Mouse (Mus musculus) v-Abl transformed pro-B cells (cell line): Measurements from ENCODE around the gene Hist1h3a.

ENCODE experiments used
- in situ Hi-C, 2 experiments: fragments of 400-800 bp; cut with MboI; formaldehyde crosslinking; loops; one replicate each; pipeline ENCODE4 v1.15.1; 2025; ENCODE audit not compliant: unreplicated experiment in 2 of 2

The Hist1h3a gene

GRCm38 (mm10) chr13:23760240-23760971, 1.8 kb downstream of the Hist1h3a start:
- in situ Hi-C loops, result loop anchor here in 1 of 2 experiments (25.0 kb wide), 2 partner anchors 1723 to 1973 kb away; partner anchors contain the start of genes Hist1h1b, Hist1h2ag, Hist1h2ah and Hist1h2an

- in situ Hi-C loops, result loop anchor here in 1 of 2 experiments (25.0 kb wide), 2 partner anchors 1723 to 1973 kb away; partner anchors contain the start of genes Hist1h1b, Hist1h2ag, Hist1h2ah and Hist1h2an
These were observed 2.3 kb downstream of the Hist1h3a start for GRCm38 (mm10) chr13:23759916-23760239.

GRCm38 (mm10) chr13:23759251-23759771, 2.9 kb downstream of the Hist1h3a start:
- in situ Hi-C loops, result loop anchor here in 1 of 2 experiments (25.0 kb wide), 2 partner anchors 1722 to 1972 kb away; partner anchors contain the start of genes Hist1h1b, Hist1h2ag, Hist1h2ah and Hist1h2an

GRCm38 (mm10) chr13:23757921-23758320, 4.3 kb downstream of the Hist1h3a start:
- in situ Hi-C loops, result loop anchor here in 1 of 2 experiments (25.0 kb wide), 2 partner anchors 1721 to 1971 kb away; partner anchors contain the start of genes Hist1h1b, Hist1h2ag, Hist1h2ah and Hist1h2an

- in situ Hi-C loops, result loop anchor here in 1 of 2 experiments (25.0 kb wide), 2 partner anchors 1720 to 1970 kb away; partner anchors contain the start of genes Hist1h1b, Hist1h2ag, Hist1h2ah and Hist1h2an
These were observed 4.9 kb downstream of the Hist1h3a start for GRCm38 (mm10) chr13:23757211-23757773.

- in situ Hi-C loops, result loop anchor here in 1 of 2 experiments (25.0 kb wide), 2 partner anchors 1719 to 1969 kb away; partner anchors contain the start of genes Hist1h1b, Hist1h2ag, Hist1h2ah and Hist1h2an
These were observed 5.4 kb downstream of the Hist1h3a start, which contains the start of gene Hist1h4b for GRCm38 (mm10) chr13:23756790-23757189. Gene Hist1h4b (plus strand): TSS chr13:23757013.

GRCm38 (mm10) chr13:23755000-23755399, 7.2 kb downstream of the Hist1h3a start:
- in situ Hi-C loops, result loop anchor here in 1 of 2 experiments (25.0 kb wide), 2 partner anchors 1718 to 1968 kb away; partner anchors contain the start of genes Hist1h1b, Hist1h2ag, Hist1h2ah and Hist1h2an

GRCm38 (mm10) chr13:23753314-23754078, 8.7 kb downstream of the Hist1h3a start:
- in situ Hi-C loops, result loop anchor here in 1 of 2 experiments (25.0 kb wide), 2 partner anchors 1716 to 1966 kb away; partner anchors contain the start of genes Hist1h1b, Hist1h2ag, Hist1h2ah and Hist1h2an

- in situ Hi-C loops, result loop anchor here in 1 of 2 experiments (25.0 kb wide), 2 partner anchors 1715 to 1965 kb away; partner anchors contain the start of genes Hist1h1b, Hist1h2ag, Hist1h2ah and Hist1h2an
These were observed 9.4 kb downstream of the Hist1h3a start for GRCm38 (mm10) chr13:23752742-23753172.

- in situ Hi-C loops, result loop anchor here in 1 of 2 experiments (25.0 kb wide), 2 partner anchors 1715 to 1965 kb away; partner anchors contain the start of genes Hist1h1b, Hist1h2ag, Hist1h2ah and Hist1h2an
These were observed 10.0 kb downstream of the Hist1h3a start, which contains the start of gene Hist1h3b for GRCm38 (mm10) chr13:23752067-23752741. Gene Hist1h3b (plus strand): TSS chr13:23752267.

- in situ Hi-C loops, result loop anchor here in 1 of 2 experiments (25.0 kb wide), 2 partner anchors 1714 to 1964 kb away; partner anchors contain the start of genes Hist1h1b, Hist1h2ag, Hist1h2ah and Hist1h2an
These were observed 10.7 kb downstream of the Hist1h3a start for GRCm38 (mm10) chr13:23751478-23751956.

- in situ Hi-C loops, result loop anchor here in 1 of 2 experiments (25.0 kb wide), 2 partner anchors 1714 to 1964 kb away; partner anchors contain the start of genes Hist1h1b, Hist1h2ag, Hist1h2ah and Hist1h2an
These were observed 11.2 kb downstream of the Hist1h3a start, which contains the start of gene Hist1h2ab for GRCm38 (mm10) chr13:23750839-23751477. Gene Hist1h2ab (plus strand): TSS chr13:23751126.

- in situ Hi-C loops, result loop anchor here in 1 of 2 experiments (10.0 to 25.0 kb wide), 3 partner anchors 195 to 1962 kb away; partner anchors contain the start of genes Hist1h1b, Hist1h1d, Hist1h2ag and Hist1h2ah
These were observed 12.5 kb downstream of the Hist1h3a start for GRCm38 (mm10) chr13:23749563-23750121.

- in situ Hi-C loops, result loop anchor here in 1 of 2 experiments (10.0 kb wide), 1 partner anchor 193 kb away; the partner anchor contains the start of genes Hist1h1d and Hist1h4f
These were observed 14.3 kb downstream of the Hist1h3a start for GRCm38 (mm10) chr13:23747892-23748288.

- in situ Hi-C loops, result loop anchor here in 1 of 2 experiments (10.0 kb wide), 1 partner anchor 192 kb away; the partner anchor contains the start of genes Hist1h1d and Hist1h4f
These were observed 14.9 kb downstream of the Hist1h3a start for GRCm38 (mm10) chr13:23747081-23747891.
